ENCODE assay signal across 16 mouse cellular contexts in genomic region chr3:88514231-88515094, GRCm38 (mm10). TPM values are rescaled to one million over a fixed set of nuclear protein-coding genes. Genes with fewer than 3 reads are reported as not detected.
DNase-seq lines count a peak whose midpoint lies in the region; ATAC-seq and TF ChIP-seq lines count a peak whose summit lies in the region.
"Had no signal": no experiment of that assay in that cellular context is flagged by ENCODE, and none has a peak within 500 bp of the region (broad histone marks: within the 10 kb centered on the region; RNA-seq: fewer than 3 reads in every experiment).

No protein-coding gene starts in this region.

- no peaks in the 10 kb centered on the region for H3K9me3 ChIP-seq in embryonic facial prominence, embryonic 13.5 days
- H3K9me3 ChIP-seq in embryonic facial prominence, embryonic 10.5 days, result no peaks in the 10 kb centered on the region
- no peaks in the 10 kb centered on the region for H3K9me3 ChIP-seq in MEL (replicated peaks; ENCODE audit: insufficient read depth, low read length)
- no peaks in the 10 kb centered on the region for H3K9me3 ChIP-seq in limb, embryonic 14.5 days (ENCODE audit: control insufficient read depth, low read length)
- H3K9me3 ChIP-seq: embryonic facial prominence, embryonic 12.5 days had no signal

- no peak for DNase-seq in embryonic facial prominence, embryonic 10.5 days (ENCODE audit: low spot score)
- DNase-seq in MEL (ENCODE audit: low read depth, low spot score), result peak; percentile 53
- no peak for DNase-seq in limb, embryonic 14.5 days (ENCODE audit: low spot score)
- DNase-seq in retina, embryonic 14.5 days (ENCODE audit: low spot score), result no peak
- no peak for DNase-seq in layer of hippocampus, adult 8-10 months (ENCODE audit: low spot score in 2 of 2)
- DNase-seq in thymus, postnatal 4 days, result no peak
- DNase-seq: cerebellum, adult 8-10 months; heart, adult 2 months; kidney, adult 8-10 months; thymus, adult 18-20 months had no signal

- H3K9ac ChIP-seq in embryonic facial prominence, embryonic 13.5 days, result no peak overlapping the region
- H3K9ac ChIP-seq in MEL (ENCODE audit: control insufficient read depth, low read depth, low read length, poor library complexity, severe bottlenecking), result peak overlapping the region; percentile 68
- no peak overlapping the region for H3K9ac ChIP-seq in limb, embryonic 14.5 days (ENCODE audit: low read depth, low read length, severe bottlenecking)
- H3K9ac ChIP-seq: embryonic facial prominence, embryonic 12.5 days had no signal

- no peak for TF ChIP-seq CTCF in MEL (IDR thresholded peaks at IDR 0.05 in 2 of 3, conservative IDR thresholded peaks at IDR 0.05 in 1 of 3; ENCODE audit: control insufficient read depth in 1 of 3, insufficient read depth in 1 of 3, low read depth in 2 of 3, low read length in 3 of 3, poor library complexity in 1 of 3, severe bottlenecking in 1 of 3)

- WGBS in embryonic facial prominence, embryonic 13.5 days, result 72% methylated on average over 10 of the region's 10 CpGs
- WGBS in embryonic facial prominence, embryonic 10.5 days, result 80% methylated on average over 10 of the region's 10 CpGs
- WGBS in limb, embryonic 14.5 days, result 68% methylated on average over 10 of the region's 10 CpGs
- 87% methylated on average over 10 of the region's 10 CpGs for WGBS in macrophage (ENCODE audit: missing documents)

- no peak overlapping the region for H3K4me3 ChIP-seq in embryonic facial prominence, embryonic 13.5 days
- H3K4me3 ChIP-seq in embryonic facial prominence, embryonic 10.5 days, result no peak overlapping the region
- H3K4me3 ChIP-seq in MEL (ENCODE audit: control insufficient read depth in 1 of 2, insufficient read depth in 1 of 2, low read depth in 2 of 2, low read length in 2 of 2) (peak overlapping the region; percentile 19 to 34), macrophage (ENCODE audit: inconsistent target) (no peak overlapping the region)
- no peak overlapping the region for H3K4me3 ChIP-seq in limb, embryonic 14.5 days (replicated peaks; ENCODE audit: low read length)
- H3K4me3 ChIP-seq: embryonic facial prominence, embryonic 12.5 days; heart, adult 2 months had no signal

- TF ChIP-seq EP300 in MEL (IDR thresholded peaks at IDR 0.05; ENCODE audit: low read depth in 1 of 2, low read length in 2 of 2), result no peak

- 0 out of 4 replicates have a peak, but pooled peaks have one; percentile 8 to 30 for TF ChIP-seq POLR2A in MEL (IDR thresholded peaks at IDR 0.05; ENCODE audit: control insufficient read depth in 1 of 2, insufficient read depth in 1 of 2, low read depth in 1 of 2, low read length in 2 of 2, poor library complexity in 1 of 2)
- no peak for TF ChIP-seq POLR2A in limb, embryonic 14.5 days (IDR thresholded peaks at IDR 0.05; ENCODE audit: borderline replicate concordance, extremely low read depth, insufficient read depth, insufficient read length)

- H3K79me2 ChIP-seq in MEL (ENCODE audit: control insufficient read depth, insufficient read depth, low read length, poor library complexity) (peaks cover 1% of the 10 kb centered on the region; the same call in 1 of the 2 replicates), macrophage (ENCODE audit: inconsistent target) (no peaks in the 10 kb centered on the region)

- no peaks in the 10 kb centered on the region for H3K27me3 ChIP-seq in embryonic facial prominence, embryonic 13.5 days
- no peaks in the 10 kb centered on the region for H3K27me3 ChIP-seq in embryonic facial prominence, embryonic 10.5 days (replicated peaks; ENCODE audit: low read depth, poor library complexity, severe bottlenecking)
- no peaks in the 10 kb centered on the region for H3K27me3 ChIP-seq in MEL (ENCODE audit: control insufficient read depth in 1 of 2, insufficient read depth in 2 of 2, low read length in 2 of 2)
- H3K27me3 ChIP-seq in limb, embryonic 14.5 days (ENCODE audit: control insufficient read depth, insufficient read depth, low read length), result no peaks in the 10 kb centered on the region
- H3K27me3 ChIP-seq: embryonic facial prominence, embryonic 12.5 days had no signal

- no peak for ATAC-seq in embryonic facial prominence, embryonic 13.5 days (ENCODE audit: insufficient number of reproducible peaks, insufficient read depth, low FRiP score, low TSS enrichment, low read depth)
- ATAC-seq in limb, embryonic 14.5 days (ENCODE audit: low FRiP score, low read depth), result no peak

- peak overlapping the region; percentile 93 for H3K27ac ChIP-seq in embryonic facial prominence, embryonic 13.5 days
- H3K27ac ChIP-seq in embryonic facial prominence, embryonic 10.5 days (replicated peaks), result no peak overlapping the region
- H3K27ac ChIP-seq in MEL (ENCODE audit: control insufficient read depth, low read depth, low read length), result peak overlapping the region; percentile 85
- peak overlapping the region; percentile 77 for H3K27ac ChIP-seq in limb, embryonic 14.5 days (replicated peaks; ENCODE audit: low read depth, low read length)
- peak overlapping the region; percentile 56 for H3K27ac ChIP-seq in macrophage

- H3K36me3 ChIP-seq in embryonic facial prominence, embryonic 13.5 days, result no peaks in the 10 kb centered on the region
- no peaks in the 10 kb centered on the region for H3K36me3 ChIP-seq in embryonic facial prominence, embryonic 10.5 days (replicated peaks)
- peaks cover 0 to 39% of the 10 kb centered on the region in 2 experiments; a peak in 2 of 4 replicates for H3K36me3 ChIP-seq in MEL (ENCODE audit: control insufficient read depth in 1 of 2, insufficient read depth in 2 of 2, low read length in 2 of 2)
- no peaks in the 10 kb centered on the region for H3K36me3 ChIP-seq in limb, embryonic 14.5 days (ENCODE audit: control insufficient read depth, insufficient read depth, low read length)
- H3K36me3 ChIP-seq in macrophage (ENCODE audit: inconsistent target), result no peaks in the 10 kb centered on the region
- H3K36me3 ChIP-seq: embryonic facial prominence, embryonic 12.5 days had no signal

- H3K4me1 ChIP-seq in embryonic facial prominence, embryonic 13.5 days, result peaks cover 53% of the 10 kb centered on the region
- peaks cover 50% of the 10 kb centered on the region for H3K4me1 ChIP-seq in embryonic facial prominence, embryonic 10.5 days
- peaks cover 26 to 47% of the 10 kb centered on the region in 2 experiments for H3K4me1 ChIP-seq in MEL (ENCODE audit: control insufficient read depth in 1 of 2, insufficient read depth in 2 of 2, low read length in 2 of 2)
- peaks cover 48% of the 10 kb centered on the region for H3K4me1 ChIP-seq in limb, embryonic 14.5 days (ENCODE audit: control insufficient read depth, insufficient read depth, low read length)

- no peak for TF ChIP-seq RAD21 in MEL (IDR thresholded peaks at IDR 0.05; ENCODE audit: low read depth, low read length)

- H3K4me2 ChIP-seq in embryonic facial prominence, embryonic 13.5 days, result peak overlapping the region; percentile 3; the same call in 1 of the 2 replicates
- H3K4me2 ChIP-seq in limb, embryonic 14.5 days (replicated peaks; ENCODE audit: low read depth, low read length, severe bottlenecking), result no peak overlapping the region
- H3K4me2 ChIP-seq: embryonic facial prominence, embryonic 12.5 days had no signal

RNA-seq across cellular contexts. Expression of gene Lmna, which starts 4.7 kb away (rescaled TPM):
- polyA plus RNA-seq in embryonic facial prominence, embryonic 13.5 days (2015; fragmentation: Nextera tagmentation; extraction: Ambion mirVana), result 311 and 321 TPM in 2 replicates
- 15.2 and 17.9 TPM in 2 replicates for polyA plus RNA-seq in embryonic facial prominence, embryonic 10.5 days (2016; fragmentation: Nextera tagmentation; extraction: Ambion mirVana)
- 388 and 394 TPM in 2 replicates for total RNA-seq in MEL (2012; rRNA removed)
- 100 to 1,000 TPM; 128 to 302 TPM for polyA plus RNA-seq in MEL (2012; ENCODE audit: insufficient read depth in 1 of 2, insufficient read length in 2 of 2, low read depth in 1 of 2, low replicate concordance in 2 of 2, missing spikeins in 1 of 2)
- polyA plus RNA-seq in limb, embryonic 14.5 days (2012; rRNA removed), result 238 and 364 TPM in 2 replicates
- 378 and 402 TPM in 2 replicates for polyA plus RNA-seq in limb, embryonic 14.5 days (2014; fragmentation: Nextera tagmentation; extraction: Ambion mirVana)
- total RNA-seq in macrophage (2018; cell fraction: chromatin; rRNA removed), result 100 to 1,000 TPM in 8 of 26 experiments, 10 to 100 TPM in 18; 18.3 to 483 (median 71.9) TPM
- 100 to 1,000 TPM in 13 of 26 experiments, 10 to 100 TPM in 13; 61.7 to 262 (median 112) TPM for total RNA-seq in macrophage (2018; cell fraction: cytosol; rRNA removed)
- 100 to 1,000 TPM in 11 of 26 experiments, 10 to 100 TPM in 15; 40.2 to 222 (median 79.2) TPM for total RNA-seq in macrophage (2018; cell fraction: nucleus; rRNA removed)
- 96.7 to 217 TPM (median 105 TPM) in 3 replicates for polyA plus RNA-seq in macrophage (2018)
- 10 to 100 TPM; 38.0 to 45.6 (median 40.2) TPM for total RNA-seq in layer of hippocampus, adult 8-10 months (2022)

RNA-seq across cellular contexts. Expression of gene Mex3a, which starts 17.7 kb away (rescaled TPM):
- polyA plus RNA-seq in embryonic facial prominence, embryonic 13.5 days (2015; fragmentation: Nextera tagmentation; extraction: Ambion mirVana), result 32.2 and 33.4 TPM in 2 replicates
- 33.6 and 37.4 TPM in 2 replicates for polyA plus RNA-seq in embryonic facial prominence, embryonic 10.5 days (2016; fragmentation: Nextera tagmentation; extraction: Ambion mirVana)
- 4.3 and 5.5 TPM in 2 replicates for total RNA-seq in MEL (2012; rRNA removed)
- polyA plus RNA-seq in MEL (2012; ENCODE audit: insufficient read depth in 1 of 2, insufficient read length in 2 of 2, low read depth in 1 of 2, low replicate concordance in 2 of 2, missing spikeins in 1 of 2) (10 to 100 TPM in 1 of 2 experiments, not detected in 1; 10.1 TPM), macrophage (2018) (0.08 to 0.10 TPM (median 0.10 TPM) in 3 replicates)
- 49.3 and 60.8 TPM in 2 replicates for polyA plus RNA-seq in limb, embryonic 14.5 days (2012; rRNA removed)
- polyA plus RNA-seq in limb, embryonic 14.5 days (2014; fragmentation: Nextera tagmentation; extraction: Ambion mirVana), result 26.7 and 33.1 TPM in 2 replicates
- 1 to 10 TPM in 2 of 26 experiments, under 1 TPM in 17, not detected in 7; 0.11 to 1.7 (median 0.21) TPM for total RNA-seq in macrophage (2018; cell fraction: chromatin; rRNA removed)
- under 1 TPM in 25 of 26 experiments, not detected in 1; 0.03 to 0.33 (median 0.06) TPM for total RNA-seq in macrophage (2018; cell fraction: cytosol; rRNA removed)
- 1 to 10 TPM in 2 of 26 experiments, under 1 TPM in 10, not detected in 14; 0.05 to 2.3 (median 0.19) TPM for total RNA-seq in macrophage (2018; cell fraction: nucleus; rRNA removed)
- 1 to 10 TPM; 2.4 to 2.8 (median 2.6) TPM for total RNA-seq in layer of hippocampus, adult 8-10 months (2022)

RNA-seq across cellular contexts. Expression of gene Rab25, which starts 33.6 kb away (rescaled TPM):
- 18.6 and 19.5 TPM in 2 replicates for polyA plus RNA-seq in embryonic facial prominence, embryonic 13.5 days (2015; fragmentation: Nextera tagmentation; extraction: Ambion mirVana)
- polyA plus RNA-seq in embryonic facial prominence, embryonic 10.5 days (2016; fragmentation: Nextera tagmentation; extraction: Ambion mirVana), result 4.9 and 5.8 TPM in 2 replicates
- 0.75 and 0.96 TPM in 2 replicates for total RNA-seq in MEL (2012; rRNA removed)
- polyA plus RNA-seq in MEL (2012; ENCODE audit: insufficient read depth in 1 of 2, insufficient read length in 2 of 2, low read depth in 1 of 2, low replicate concordance in 2 of 2, missing spikeins in 1 of 2) (1 to 10 TPM in 1 of 2 experiments, not detected in 1; 1.9 TPM), macrophage (2018) (not detected in 3 replicates)
- 27.0 and 35.0 TPM in 2 replicates for polyA plus RNA-seq in limb, embryonic 14.5 days (2012; rRNA removed)
- polyA plus RNA-seq in limb, embryonic 14.5 days (2014; fragmentation: Nextera tagmentation; extraction: Ambion mirVana), result 52.7 and 70.4 TPM in 2 replicates
- 1 to 10 TPM in 8 of 26 experiments, not detected in 18; 1.2 to 4.1 (median 2.6) TPM for total RNA-seq in macrophage (2018; cell fraction: chromatin; rRNA removed)
- total RNA-seq in macrophage (2018; cell fraction: cytosol; rRNA removed), result not detected
- 1 to 10 TPM in 2 of 26 experiments, under 1 TPM in 2, not detected in 22; 0.72 to 2.6 (median 0.99) TPM for total RNA-seq in macrophage (2018; cell fraction: nucleus; rRNA removed)
- 1 to 10 TPM in 1 of 4 experiments, not detected in 3; 1.5 TPM for total RNA-seq in layer of hippocampus, adult 8-10 months (2022)
- total RNA-seq: heart, adult 2 months; hematopoietic stem cell, adult 5-6 weeks; layer of hippocampus, adult 18-20 months; left cerebral cortex, postnatal 25 days had no signal

RNA-seq across cellular contexts. Expression of gene Lamtor2, which starts 38.4 kb away (rescaled TPM):
- polyA plus RNA-seq in embryonic facial prominence, embryonic 13.5 days (2015; fragmentation: Nextera tagmentation; extraction: Ambion mirVana), result 164 and 169 TPM in 2 replicates
- 158 and 161 TPM in 2 replicates for polyA plus RNA-seq in embryonic facial prominence, embryonic 10.5 days (2016; fragmentation: Nextera tagmentation; extraction: Ambion mirVana)
- total RNA-seq in MEL (2012; rRNA removed), result 125 and 127 TPM in 2 replicates
- polyA plus RNA-seq in MEL (2012; ENCODE audit: insufficient read depth in 1 of 2, insufficient read length in 2 of 2, low read depth in 1 of 2, low replicate concordance in 2 of 2, missing spikeins in 1 of 2) (100 to 1,000 TPM in 1 of 2 experiments, not detected in 1; 188 TPM), macrophage (2018) (164 to 206 TPM (median 186 TPM) in 3 replicates)
- 92.5 and 117 TPM in 2 replicates for polyA plus RNA-seq in limb, embryonic 14.5 days (2012; rRNA removed)
- polyA plus RNA-seq in limb, embryonic 14.5 days (2014; fragmentation: Nextera tagmentation; extraction: Ambion mirVana), result 100 and 103 TPM in 2 replicates
- 10 to 100 TPM in 7 of 26 experiments, 1 to 10 TPM in 16, not detected in 3; 1.9 to 25.1 (median 4.5) TPM for total RNA-seq in macrophage (2018; cell fraction: chromatin; rRNA removed)
- 100 to 1,000 TPM in 22 of 26 experiments, 10 to 100 TPM in 4; 84.4 to 168 (median 109) TPM for total RNA-seq in macrophage (2018; cell fraction: cytosol; rRNA removed)
- total RNA-seq in macrophage (2018; cell fraction: nucleus; rRNA removed), result 10 to 100 TPM in 24 of 26 experiments, 1 to 10 TPM in 2; 7.2 to 35.9 (median 19.1) TPM
- 100 to 1,000 TPM in 3 of 4 experiments, 10 to 100 TPM in 1; 89.2 to 111 (median 106) TPM for total RNA-seq in layer of hippocampus, adult 8-10 months (2022)

RNA-seq across cellular contexts. Expression of gene Ubqln4, which starts 39.1 kb away (rescaled TPM):
- polyA plus RNA-seq in embryonic facial prominence, embryonic 13.5 days (2015; fragmentation: Nextera tagmentation; extraction: Ambion mirVana), result 43.0 and 44.6 TPM in 2 replicates
- polyA plus RNA-seq in embryonic facial prominence, embryonic 10.5 days (2016; fragmentation: Nextera tagmentation; extraction: Ambion mirVana), result 68.6 and 77.9 TPM in 2 replicates
- total RNA-seq in MEL (2012; rRNA removed), result 73.0 and 83.0 TPM in 2 replicates
- 100 to 1,000 TPM in 1 of 2 experiments, 10 to 100 TPM in 1; 43.6 to 171 TPM for polyA plus RNA-seq in MEL (2012; ENCODE audit: insufficient read depth in 1 of 2, insufficient read length in 2 of 2, low read depth in 1 of 2, low replicate concordance in 2 of 2, missing spikeins in 1 of 2)
- 90.4 and 112 TPM in 2 replicates for polyA plus RNA-seq in limb, embryonic 14.5 days (2012; rRNA removed)
- 52.5 and 57.8 TPM in 2 replicates for polyA plus RNA-seq in limb, embryonic 14.5 days (2014; fragmentation: Nextera tagmentation; extraction: Ambion mirVana)
- 10 to 100 TPM; 13.2 to 83.4 (median 37.9) TPM for total RNA-seq in macrophage (2018; cell fraction: chromatin; rRNA removed)
- total RNA-seq in macrophage (2018; cell fraction: cytosol; rRNA removed), result 10 to 100 TPM; 19.8 to 27.6 (median 24.4) TPM
- 10 to 100 TPM; 15.2 to 81.8 (median 29.2) TPM for total RNA-seq in macrophage (2018; cell fraction: nucleus; rRNA removed)
- 26.3 to 31.7 TPM (median 26.5 TPM) in 3 replicates for polyA plus RNA-seq in macrophage (2018)
- total RNA-seq in layer of hippocampus, adult 8-10 months (2022), result 100 to 1,000 TPM in 2 of 4 experiments, 10 to 100 TPM in 2; 96.1 to 118 (median 107) TPM

Comparison
In these comparisons a context has a peak if more than half of its experiments do, and no peak if none do; other contexts are left out.
1. H3K4me3 ChIP-seq: peak in MEL (2 of 2); none in embryonic facial prominence, embryonic 13.5 days (single experiment), embryonic facial prominence, embryonic 10.5 days (single experiment), limb, embryonic 14.5 days (single experiment) and macrophage (single experiment).